Mouse (Mus musculus): ENCODE measurements at regions not wholly inside any gene's neighbourhood (a gene's known extent, or its start where the extent isn't known, plus 50 kb on each side); places are given as distances from the start of the nearest gene placed in this dataset.
"Not testable (repeated sequence)": the region's sequence is repeated elsewhere in the genome, so short reads cannot be mapped to it uniquely, and the experiment has no call there.

DNA sequence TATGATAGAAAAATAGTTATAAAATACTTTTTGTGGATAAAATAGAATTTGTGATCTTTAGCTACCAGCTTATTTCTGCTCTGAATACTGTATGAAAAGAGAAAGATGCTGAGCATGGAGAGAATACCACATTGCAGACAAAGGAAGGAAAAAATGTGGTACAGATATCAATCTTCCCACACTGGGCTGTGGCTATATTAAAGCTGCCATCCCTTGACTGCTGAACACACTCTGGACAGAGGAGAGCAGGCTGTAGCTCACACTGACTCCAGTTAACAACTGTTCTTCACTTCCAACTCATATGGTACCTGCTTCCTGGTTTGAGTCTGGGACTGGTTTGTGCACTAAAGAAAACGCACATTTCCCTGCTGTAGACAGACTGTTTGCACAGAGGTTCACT is 76.7 kb upstream of the Try4 start:
- DNase-seq, result no peak

DNA sequence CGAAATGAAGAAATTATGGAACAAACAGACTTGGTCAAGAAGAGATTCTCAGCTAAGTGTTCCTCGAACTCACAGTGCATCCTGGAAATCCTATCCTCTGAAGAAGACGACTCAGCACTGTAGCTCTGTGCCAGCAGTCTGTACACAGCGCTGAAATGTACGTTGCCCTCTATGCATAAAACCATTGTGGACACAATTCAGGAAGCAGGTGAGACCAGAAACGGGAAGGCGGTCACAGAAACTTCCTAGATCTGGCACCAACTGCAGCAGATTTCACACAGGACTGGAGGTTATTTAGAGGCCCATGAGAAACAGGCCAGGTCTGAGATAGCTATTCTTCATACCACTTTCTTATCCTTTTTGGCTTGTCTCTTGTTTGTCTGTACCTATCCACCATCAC is 83.7 kb upstream of the Try4 start:
- DNase-seq, result no peak

DNA sequence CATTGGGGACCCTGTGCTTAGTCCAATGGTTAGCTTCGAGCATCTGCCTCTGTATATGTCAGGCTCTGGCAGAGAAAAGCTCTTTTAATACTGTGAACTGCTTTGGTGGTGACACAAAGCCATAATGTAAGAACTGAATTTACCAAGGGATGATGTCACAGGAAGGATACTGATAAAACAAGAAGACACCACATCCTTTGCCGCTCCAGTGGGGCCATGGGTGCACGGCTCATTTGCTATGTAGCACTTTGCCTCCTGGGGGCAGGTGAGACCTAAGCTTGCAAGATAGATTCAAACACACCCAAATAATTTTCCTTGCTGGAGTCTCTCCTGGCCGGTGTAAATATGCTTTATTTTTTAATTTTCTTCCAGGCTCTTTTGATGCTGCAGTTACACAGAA is 86.2 kb upstream of the Try4 start:
- no peak for DNase-seq

DNA sequence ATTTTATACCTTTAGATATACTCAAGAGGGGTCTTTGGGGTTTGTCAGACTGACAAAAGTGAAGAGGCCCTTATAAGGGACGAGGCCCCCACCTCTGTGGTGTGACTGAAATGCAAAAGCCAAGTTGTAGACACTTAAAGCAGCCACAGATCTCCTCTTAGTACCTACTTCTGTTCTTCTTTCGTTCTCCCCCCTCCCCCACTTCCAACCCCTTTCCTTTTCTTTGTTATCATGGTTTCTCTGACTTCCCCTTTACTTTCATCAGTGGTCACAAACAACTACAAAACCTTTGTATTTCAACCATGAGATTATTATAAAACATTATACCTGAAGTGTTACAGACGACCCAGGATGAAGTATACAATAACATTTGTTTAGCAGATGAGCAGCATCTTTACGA is 96.2 kb upstream of the Try4 start:
- DNase-seq, result no peak

DNA sequence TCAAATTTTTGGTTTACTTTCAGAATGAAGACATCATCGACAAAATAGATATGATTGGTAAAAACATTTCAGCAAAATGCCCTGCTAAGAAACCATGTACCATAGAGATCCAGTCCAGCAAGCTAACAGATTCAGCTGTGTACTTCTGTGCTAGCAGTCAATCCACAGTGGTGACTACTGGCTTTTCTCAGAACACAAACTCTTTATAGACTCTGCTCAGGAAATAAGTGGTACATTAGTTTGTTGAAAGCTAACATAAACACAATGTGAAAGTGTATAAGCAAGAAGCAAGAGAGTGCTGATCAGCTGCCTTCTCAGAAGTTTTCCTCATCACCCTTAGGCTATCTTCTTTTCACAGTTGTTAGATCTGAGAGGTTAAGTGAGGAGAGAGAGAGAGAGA is 99.2 kb upstream of the Try4 start:
- no peak for DNase-seq

DNA sequence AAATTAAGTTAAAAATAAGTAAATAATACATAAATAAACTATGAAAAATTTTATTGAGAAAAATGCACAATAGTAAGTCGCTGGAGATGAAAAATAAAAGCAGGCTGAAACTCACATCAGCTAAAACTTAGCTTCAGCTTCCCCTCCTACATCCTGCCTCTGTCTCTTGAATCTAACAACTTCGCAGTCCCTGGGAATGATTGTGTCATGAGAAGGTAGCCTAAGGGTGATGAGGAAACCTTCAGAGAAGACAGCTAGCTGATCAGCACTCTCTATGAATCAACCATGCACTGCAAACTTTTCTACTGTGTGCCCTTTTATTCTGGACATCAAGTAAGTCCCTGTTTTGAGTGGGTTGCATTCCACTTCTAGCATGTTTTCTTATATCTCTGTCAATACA is 99.8 kb upstream of the Try4 start:
- no peak for DNase-seq

DNA sequence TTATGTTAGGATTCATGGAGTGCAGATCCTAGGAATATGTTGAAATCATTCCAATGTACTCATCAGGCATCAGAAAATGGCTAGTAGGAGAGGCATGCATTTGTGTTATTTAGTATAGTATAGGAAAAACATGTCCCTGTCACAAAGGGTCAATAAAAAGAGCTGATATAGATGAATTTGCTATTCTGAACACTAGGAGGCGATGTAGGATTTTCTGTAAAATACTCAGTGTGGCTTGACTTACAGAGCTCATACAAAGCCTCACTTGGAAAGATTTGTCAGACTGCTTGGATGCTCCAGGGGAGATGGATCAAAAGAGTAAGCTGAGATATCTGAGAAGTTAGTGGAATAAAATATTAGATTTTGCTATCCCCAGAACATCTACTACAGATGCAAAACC is 107.6 kb upstream of the Try4 start:
- DNase-seq, result no peak

DNA sequence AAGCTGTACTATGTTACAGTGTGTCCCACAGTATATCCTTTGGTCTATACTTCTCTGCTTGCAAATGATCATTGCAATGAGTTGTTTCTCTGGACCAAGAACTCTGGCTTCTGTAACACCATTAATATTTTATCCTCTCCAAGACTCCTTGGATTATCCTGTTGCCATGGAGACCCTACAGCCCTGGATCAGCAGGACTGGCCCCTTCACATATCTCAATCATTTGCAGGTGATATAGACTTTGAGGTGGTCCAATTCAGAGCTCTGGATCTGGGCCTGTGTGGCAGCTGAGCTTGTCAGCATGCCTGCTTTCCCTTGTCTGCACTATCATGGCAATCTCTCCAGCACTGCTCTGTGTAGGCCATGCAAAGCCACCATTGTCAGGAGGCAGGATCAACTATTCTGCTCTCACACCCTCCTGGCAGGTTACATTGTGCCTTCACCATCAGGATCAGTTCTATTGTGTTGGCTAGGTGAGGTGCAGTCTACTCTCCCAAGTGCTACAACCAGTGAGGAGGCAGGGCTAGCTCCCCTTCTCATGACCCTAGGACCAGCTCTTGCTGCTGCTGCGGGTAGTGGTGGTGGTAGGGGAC is 110.2 kb upstream of the Try4 start:
- DNase-seq, result no peak

DNA sequence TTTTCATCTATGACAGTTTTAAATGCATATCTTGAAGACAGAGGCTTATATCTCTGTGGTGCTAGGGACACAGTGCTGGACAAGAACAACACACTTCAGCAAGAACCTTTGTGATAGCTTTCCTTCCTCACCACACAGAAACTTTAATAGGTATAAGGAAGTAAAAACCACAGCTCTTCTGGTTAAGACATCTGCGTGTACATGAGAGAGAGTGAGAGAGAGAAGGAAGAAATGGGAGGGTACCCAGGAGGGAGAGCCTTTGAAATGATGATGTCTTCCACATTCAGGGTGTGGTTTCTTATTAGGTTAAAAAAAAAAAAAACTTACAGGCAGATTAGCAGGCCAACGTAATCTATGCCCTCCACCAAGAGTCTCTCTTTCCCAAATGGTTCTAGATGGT is 113.2 kb upstream of the Try4 start:
- no peak for DNase-seq

DNA sequence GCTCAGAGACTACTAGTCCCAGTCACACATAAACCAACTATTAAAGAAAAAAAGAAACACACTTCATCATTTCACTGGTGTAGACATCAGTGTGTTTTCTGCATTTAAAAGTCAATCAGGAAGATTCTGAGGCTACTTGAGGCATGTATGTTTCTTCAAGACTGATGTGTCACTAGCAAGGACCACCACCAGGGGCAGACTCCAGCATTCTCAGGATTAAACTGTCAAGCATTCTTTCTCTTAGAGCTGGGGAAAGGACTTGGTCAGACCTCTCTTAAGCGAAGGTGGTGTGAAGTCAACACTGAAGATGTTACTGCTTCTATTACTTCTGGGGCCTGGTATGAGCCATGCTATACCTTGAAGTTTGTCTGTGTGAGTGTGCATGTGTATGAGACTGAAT is 114.1 kb upstream of the Try4 start:
- DNase-seq, result no peak

DNA sequence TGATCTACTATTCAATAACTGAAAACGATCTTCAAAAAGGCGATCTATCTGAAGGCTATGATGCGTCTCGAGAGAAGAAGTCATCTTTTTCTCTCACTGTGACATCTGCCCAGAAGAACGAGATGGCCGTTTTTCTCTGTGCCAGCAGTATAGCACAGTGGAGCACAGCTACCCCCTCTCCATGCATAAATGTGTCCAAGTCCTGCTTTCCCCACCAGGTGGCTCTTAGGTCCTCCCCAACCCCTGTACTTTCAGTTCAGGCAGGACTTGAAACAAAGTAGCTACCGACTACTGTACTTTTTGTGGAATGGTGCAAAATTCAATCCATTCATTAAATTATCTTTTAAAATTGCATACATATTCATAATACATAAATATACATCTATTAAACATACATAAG is 123.2 kb upstream of the Try4 start:
- DNase-seq, result no peak

DNA sequence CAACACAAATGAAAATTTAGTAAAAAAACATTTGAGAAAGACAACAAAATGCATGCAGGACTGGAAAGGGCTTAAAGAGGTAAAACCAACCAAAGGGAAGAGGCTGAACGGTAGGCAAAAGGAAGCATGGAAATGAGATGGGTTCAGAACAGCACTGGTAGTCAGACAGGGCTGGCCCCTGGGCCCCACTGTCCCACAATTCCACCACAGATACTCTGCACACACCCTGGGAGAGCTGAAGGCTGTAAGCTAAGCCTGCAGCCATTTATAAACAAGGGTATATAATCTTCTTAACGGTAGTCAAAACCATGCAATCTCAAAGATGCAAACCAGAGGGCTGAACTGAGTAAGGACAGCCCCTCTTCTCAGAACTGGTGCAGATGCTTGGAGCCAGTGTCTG is 124.0 kb upstream of the Try4 start:
- no peak for DNase-seq

DNA sequence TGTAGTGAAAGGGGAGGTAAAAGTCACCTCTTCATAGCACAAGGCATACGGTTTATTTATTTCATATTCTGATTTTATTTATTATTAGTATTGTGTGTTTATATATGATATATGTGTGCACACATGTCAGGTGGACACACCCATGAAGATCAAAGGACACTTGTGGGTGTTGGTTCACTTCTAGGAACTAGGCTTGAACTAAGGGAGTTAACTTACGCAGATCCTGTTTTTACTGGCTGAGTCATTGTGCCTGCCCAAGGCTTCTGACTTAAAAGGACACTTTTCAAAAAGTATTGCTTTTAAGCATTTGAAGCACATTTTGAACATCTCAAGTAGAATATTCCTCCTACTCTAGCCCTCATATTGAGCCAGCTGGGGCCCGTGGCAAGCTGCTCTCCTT is 124.9 kb upstream of the Try4 start:
- no peak for DNase-seq

DNA sequence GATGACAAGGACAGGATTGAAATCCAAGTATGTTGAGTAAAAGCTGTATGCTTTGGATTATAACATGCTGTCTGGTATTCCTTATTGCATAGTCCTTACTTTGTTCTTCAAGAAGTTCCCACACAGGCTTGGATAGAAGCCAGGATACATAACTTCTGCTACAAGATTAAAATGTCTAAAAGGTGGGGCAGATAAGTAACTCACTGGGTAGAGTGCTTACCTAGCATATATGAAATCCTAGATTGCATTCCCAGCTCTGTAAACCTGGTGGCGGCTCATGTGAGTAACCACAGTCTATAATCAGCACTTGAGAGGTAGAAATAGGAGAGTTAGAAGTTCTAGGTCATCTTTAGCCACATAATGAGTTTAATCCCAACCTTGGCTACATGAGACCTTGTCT is 126.0 kb upstream of the Try4 start:
- no peak for DNase-seq

DNA sequence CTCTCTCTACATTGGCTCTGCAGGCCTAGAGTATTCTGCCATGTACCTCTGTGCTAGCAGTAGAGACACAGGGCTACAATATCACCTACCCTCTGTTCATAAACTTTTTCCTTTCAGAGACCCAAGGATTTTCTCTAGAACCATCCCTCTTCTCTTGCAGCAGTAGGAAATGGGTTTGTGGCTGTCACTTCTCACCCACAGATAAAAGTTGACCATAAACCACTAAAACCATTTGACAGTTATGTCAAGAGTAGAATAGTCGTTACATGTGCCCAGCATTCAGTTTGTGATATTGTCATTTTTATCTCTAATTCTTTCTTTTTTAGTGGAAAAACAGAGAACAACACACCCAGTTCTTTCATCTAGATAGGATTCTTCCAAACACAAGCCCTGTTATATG is 128.2 kb upstream of the 2210010C04Rik start:
- DNase-seq, result no peak

DNA sequence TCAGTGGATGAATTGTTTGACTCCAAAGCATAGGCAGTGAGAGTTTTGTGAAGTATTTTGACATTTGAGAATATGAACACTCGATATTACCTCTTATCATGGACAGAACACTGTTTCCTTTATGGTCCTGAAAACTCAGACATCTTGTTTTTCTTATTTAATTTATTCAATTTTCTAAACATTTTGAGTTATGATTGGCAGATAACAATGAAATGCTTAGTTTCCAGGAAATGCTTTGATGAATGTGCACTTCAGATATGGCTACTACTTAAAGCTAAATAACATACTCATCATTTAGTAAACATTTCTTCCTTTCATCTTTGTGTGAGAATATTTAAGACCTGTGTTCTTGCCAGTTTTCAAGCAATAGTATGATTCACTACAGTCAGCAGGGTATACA is 126.4 kb upstream of the 2210010C04Rik start:
- DNase-seq, result no peak

DNA sequence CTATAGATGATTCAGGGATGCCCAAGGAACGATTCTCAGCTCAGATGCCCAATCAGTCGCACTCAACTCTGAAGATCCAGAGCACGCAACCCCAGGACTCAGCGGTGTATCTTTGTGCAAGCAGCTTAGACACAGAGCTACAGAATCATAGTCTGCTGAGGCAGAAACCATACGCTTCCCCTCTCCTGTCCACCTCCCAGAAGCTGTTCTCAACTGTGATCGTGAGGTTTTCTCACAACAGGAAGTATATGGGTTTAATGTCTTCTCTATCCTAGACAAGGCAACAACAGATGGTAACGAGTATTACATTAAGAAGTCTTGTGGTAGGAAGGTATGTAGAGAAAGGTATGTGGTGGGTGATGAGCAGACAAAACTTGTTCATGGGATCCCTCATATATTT is 116.8 kb upstream of the 2210010C04Rik start:
- DNase-seq, result no peak

DNA sequence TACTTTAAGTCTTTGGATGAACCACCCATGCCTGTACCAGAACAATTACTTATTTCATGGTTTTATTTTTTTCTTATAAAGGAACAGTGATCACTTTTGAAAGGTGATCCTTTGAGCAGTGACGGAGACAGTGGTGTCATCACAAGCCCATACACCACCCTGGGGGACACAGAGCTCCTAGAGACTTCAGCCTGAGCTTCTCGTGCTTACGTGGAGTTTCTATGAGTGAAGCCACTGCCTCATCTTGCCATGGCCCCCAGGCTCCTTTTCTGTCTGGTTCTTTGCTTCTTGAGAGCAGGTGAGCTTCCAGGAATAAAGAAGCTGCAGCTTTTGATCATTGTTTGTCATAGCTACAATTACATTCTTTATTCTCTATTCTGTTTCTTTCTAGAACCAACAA is 116.2 kb upstream of the 2210010C04Rik start:
- DNase-seq, result no peak

DNA sequence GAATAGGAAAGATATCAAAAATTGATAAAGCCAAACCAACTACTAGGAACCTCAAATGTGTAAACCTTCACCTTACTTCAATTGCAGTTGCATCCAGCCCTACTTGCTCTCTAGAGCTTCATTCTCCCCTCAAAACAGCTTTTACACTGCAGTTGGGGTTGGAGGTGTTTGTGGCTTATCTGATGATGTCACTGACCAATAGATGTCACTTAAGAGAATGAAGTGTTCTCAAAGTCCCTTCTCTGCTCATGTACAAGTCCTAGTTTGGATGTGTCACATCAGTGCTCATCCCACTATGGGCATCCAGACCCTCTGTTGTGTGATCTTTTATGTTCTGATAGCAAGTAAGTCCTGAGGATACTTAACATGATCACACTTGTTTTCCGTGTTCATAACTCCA is 105.6 kb upstream of the 2210010C04Rik start:
- no peak for DNase-seq

DNA sequence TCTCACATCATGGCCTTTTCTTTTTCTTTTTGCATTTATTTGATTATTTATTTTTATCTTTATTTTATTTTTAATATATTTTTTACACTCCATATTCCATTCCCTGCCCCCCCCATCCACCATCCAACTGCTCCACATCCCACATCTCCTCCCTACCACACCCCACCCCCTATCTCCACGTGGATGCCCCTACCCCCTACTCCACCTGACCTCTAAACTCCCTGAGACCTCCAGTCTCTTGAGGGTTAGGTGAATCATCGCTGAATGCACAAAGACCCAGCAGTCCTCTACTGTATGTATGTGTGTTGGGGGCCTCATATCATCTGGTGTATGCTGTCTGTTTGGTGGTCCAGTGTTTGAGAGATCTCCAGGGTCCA is 102.1 kb upstream of the 2210010C04Rik start:
- not testable (repeated sequence) for DNase-seq

DNA sequence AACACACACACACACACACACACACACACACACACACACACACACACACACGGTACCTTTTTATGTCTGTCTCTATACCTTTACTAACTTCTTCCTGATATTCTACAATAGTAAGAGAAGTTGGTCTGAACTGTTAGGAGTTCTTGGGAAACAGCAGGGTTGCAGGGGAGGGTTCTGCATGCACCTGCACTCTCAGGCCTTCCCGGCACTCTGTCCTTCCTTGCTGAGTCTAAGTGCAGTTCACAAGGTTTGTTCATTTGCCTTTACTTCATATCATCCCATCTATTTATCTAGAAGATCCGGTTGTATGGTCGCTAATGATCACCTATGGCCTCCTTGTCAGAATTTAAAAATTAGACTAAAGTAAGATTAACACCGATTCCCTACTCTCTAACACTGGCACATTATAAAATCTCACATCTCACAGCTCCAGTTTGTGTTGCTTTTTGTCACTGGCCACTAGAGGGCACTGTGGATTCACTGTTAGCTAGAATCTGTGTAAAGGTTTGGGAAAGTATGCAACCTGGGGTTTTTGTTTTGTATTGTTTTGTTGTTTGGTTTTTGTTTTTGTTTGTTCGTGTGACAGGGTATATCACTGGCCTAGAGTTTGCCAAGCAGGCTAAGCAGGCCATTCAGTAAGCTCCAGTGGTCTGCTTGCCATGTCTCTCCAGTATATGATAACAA is 101.5 kb upstream of the 2210010C04Rik start:
- peak; percentile 28 for DNase-seq

DNA sequence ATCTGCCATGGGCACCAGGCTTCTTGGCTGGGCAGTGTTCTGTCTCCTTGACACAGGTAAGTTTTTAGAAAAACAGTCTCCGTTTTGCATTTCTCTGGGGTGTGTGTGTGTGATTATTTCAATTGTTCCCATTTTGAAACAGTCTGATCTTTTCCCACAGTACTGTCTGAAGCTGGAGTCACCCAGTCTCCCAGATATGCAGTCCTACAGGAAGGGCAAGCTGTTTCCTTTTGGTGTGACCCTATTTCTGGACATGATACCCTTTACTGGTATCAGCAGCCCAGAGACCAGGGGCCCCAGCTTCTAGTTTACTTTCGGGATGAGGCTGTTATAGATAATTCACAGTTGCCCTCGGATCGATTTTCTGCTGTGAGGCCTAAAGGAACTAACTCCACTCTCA is 99.9 kb upstream of the 2210010C04Rik start:
- DNase-seq, result no peak

DNA sequence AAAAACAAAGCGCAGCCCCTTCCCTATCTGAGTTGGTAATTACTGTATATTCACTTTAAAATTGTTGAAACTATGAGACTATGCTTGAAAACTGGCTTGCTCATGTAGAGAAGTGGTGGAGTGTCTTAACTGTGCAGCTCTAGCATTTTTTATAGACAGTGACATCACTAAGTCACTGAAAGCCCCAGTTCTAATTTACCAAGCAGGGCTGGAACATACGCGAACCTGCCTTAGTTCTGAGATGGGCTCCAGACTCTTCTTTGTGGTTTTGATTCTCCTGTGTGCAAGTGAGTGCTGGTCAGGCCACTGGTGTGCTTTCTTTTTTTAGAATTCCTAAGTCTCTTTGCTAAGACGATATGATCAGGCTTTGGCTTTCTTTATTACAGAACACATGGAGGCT is 94.6 kb upstream of the 2210010C04Rik start:
- DNase-seq, result no peak

DNA sequence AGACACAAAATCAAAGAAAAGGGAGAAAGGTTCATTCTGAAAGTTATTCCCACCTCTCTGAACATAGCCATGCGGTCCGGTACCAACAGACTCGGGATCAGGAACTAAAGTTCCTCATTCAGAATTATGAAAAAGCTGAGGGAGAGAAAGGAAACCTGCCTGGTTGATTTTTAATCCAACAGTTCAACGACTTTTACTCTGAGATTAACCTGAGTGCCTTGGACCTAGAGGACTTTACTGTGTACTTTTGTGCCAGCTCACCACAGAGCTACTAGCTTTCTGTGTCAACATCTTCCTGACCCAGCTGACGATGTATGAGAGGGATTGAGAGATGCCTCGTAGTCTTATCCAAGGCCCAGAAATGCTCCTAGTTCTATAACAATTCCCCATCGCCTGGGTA is 92.5 kb upstream of the 2210010C04Rik start:
- DNase-seq, result no peak

DNA sequence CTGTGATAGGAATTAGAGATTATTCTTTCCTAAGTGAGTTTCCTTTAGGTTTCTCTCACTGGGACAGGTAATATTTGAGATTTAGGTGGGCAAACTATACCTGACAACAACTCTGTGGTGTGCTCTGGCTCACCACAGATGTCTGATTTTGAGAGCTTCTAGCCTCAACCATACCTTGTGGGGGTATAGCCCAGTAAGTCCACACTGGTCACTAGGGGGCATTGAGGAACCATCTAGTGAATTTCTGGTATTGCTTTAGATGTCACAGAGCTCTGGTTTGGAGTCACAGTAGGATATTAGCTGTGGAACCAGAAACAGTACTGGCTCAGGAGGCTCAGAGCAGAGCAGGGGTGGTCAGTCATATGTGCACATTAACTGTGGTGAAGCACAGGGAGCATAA is 91.5 kb upstream of the 2210010C04Rik start:
- no peak for DNase-seq

All from gastrocnemius, postnatal 10 days (tissue).